Mouse (Mus musculus) heart, postnatal 4 days (tissue): ENCODE measurements at regions not wholly inside any gene's neighbourhood (a gene's known extent, or its start where the extent isn't known, plus 50 kb on each side); places are given as distances from the start of the nearest gene placed in this dataset.

Experiments
- DNase-seq: peaks from one replicate; pipeline ENCODE4 v3.0.0; 2021

DNA sequence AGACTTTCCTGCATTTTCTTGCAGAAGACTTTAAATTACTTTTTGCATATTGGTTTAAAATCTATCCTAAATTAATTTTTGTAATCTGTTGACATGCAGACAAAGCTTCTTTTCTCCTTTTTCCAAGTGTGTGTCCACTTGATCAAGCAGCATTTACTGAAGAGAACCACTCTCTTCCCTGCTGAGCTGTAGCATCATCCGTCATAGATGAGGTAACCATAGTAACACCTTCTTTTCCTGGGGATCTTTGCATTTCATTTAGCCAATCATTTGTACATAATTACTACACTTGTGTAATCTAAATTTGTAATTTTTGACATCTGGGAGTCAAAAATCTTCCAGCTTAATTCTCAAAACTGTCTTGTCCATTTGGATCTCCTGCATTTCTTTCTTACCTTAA is 53.2 kb upstream of the Dnajc1 start:
- DNase-seq, result no peak
